Mouse (Mus musculus): ENCODE data around the gene Cask. TPM values are rescaled to one million over a fixed set of nuclear protein-coding genes. Genes with fewer than 3 reads are reported as not detected.
A peak's percentile ranks its signal among the peaks of the same experiment; 100 is the strongest.

The Cask gene
- total RNA-seq, 2 experiments from 2014 or later: 0.08 to 7.1 TPM

GRCm38 (mm10) chrX:13551566-13551965 is 299.6 kb downstream of the Cask start:
- ATAC-seq (replicated peaks; ENCODE audit: low FRiP score, poor library complexity, severe bottlenecking): no peak

GRCm38 (mm10) chrX:13549100-13549499 is 302.1 kb downstream of the Cask start:
- ATAC-seq (replicated peaks; ENCODE audit: low FRiP score, poor library complexity, severe bottlenecking): no peak

- no peak for ATAC-seq (replicated peaks; ENCODE audit: low FRiP score, poor library complexity, severe bottlenecking)
Measured at GRCm38 (mm10) chrX:13521288-13521687, 329.9 kb downstream of the Cask start.

GRCm38 (mm10) chrX:13520566-13520965 is 330.6 kb downstream of the Cask start:
- no peak for ATAC-seq (replicated peaks; ENCODE audit: low FRiP score, poor library complexity, severe bottlenecking)

- ATAC-seq (replicated peaks; ENCODE audit: low FRiP score, poor library complexity, severe bottlenecking): no peak
Measured at GRCm38 (mm10) chrX:13519408-13519783, 331.8 kb downstream of the Cask start.

DNA sequence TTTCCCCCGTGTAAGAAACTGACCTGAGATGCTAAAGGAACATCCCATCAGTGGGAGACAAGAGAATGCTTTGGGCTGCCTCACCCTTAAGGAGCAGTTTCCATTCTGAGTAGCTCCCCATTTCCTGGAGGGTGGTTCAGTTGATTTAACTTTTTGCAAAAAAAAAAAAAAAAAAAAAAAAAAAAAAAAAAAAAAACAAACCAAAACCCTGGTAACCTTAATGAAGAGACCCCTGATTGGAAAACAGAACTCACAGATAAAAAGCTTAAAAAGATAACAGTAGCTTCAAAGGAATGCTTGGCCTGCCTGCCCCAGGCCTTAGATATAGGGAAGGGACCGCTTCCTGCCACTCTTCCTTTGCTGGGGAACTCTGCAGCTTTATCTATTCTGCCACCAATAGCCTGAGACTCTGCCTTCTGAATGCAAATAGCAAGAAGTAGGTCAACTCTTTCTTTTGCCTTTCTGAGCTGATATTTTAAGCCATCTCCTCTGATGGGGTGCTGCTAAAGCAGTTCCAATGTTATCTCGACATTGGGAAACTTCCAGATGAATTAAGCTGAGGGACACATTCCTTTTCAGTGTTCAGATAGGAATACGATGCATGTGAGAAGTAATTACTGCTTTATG is 332.3 kb downstream of the Cask start:
- no peak for ATAC-seq (replicated peaks; ENCODE audit: low FRiP score, poor library complexity, severe bottlenecking)

DNA sequence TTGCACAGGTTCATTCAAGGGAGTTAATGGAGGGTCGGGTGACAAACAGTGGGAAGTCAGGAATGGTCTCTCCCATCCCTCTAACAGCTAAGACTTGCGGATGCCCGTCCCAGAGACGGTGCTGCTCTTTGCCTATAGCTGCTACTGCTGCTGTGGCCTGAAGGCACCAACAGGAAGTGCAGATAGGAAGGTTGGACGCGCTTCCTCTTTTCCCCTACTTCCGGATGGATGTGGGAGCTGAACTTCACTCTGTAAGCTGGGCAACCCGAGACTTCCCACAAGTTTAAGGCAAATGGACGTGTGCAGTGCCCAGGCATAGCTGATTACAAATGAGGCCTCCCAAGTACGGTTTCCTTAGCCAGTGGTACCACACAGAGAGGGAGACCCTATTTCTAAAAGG is 333.1 kb downstream of the Cask start:
- ATAC-seq (replicated peaks; ENCODE audit: low FRiP score, poor library complexity, severe bottlenecking): no peak

DNA sequence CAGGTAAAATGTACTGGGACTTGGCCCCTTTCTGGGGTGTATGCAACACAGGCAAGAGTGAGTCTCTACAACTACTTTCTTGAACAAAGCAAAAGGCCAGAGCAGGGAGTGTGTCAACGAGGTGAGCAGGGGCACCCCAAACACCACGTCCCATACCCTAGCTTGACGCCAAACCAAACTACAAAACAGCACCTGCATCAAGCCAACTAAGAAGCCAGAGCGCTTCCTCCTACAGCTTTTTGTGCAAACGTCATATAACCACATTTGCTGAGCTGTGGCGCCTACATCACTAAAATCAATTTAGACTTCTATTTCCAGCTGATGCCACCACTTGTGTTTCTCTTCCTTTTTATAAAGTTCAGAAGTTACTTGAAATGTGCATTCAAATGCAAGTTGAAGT is 334.7 kb downstream of the Cask start:
- no peak for ATAC-seq (replicated peaks; ENCODE audit: low FRiP score, poor library complexity, severe bottlenecking)

DNA sequence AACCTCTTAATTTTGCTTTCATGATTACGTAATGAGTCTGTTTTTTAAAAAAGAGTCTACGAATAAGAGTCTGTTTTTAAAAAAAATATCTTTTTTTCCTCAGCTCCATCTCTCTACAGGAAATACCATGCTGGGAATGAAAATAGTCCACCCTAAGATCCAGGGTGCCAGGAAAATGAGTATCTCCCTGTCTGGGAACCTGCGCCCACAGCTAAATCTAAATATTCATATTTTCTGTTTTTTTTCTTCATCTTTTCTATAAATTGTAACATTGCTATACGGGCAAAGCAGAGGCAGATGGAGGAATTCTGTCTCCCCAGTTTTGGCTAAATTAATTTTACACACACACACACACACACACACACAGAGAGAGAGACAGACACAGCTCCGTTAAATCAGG is 337.3 kb downstream of the Cask start:
- no peak for ATAC-seq (replicated peaks; ENCODE audit: low FRiP score, poor library complexity, severe bottlenecking)

DNA sequence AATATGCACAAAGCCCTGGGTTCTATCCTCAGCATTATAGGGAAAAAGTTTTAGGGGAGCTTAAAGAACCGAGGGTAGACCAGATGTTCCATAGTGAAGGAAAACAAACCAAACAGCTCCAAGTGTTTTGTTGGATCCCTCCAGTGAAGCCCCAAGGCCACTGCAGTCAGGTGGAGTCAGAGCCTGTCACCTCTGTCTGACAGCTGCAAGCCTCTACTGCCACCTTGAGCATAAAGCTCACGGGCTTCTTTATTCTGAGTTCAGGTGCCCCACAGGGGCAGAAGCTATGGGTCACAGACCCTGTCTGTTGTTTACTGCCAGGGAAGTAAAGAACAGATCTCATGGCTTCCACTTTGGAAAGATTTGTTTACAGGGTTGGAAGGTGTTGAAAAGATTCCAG is 338.0 kb downstream of the Cask start:
- ATAC-seq (replicated peaks; ENCODE audit: low FRiP score, poor library complexity, severe bottlenecking): 0 out of 2 replicates have a peak, but pooled peaks have one; percentile 34

- no peak for ATAC-seq (replicated peaks; ENCODE audit: low FRiP score, poor library complexity, severe bottlenecking)
Measured at GRCm38 (mm10) chrX:13506376-13506775, 344.8 kb downstream of the Cask start.

DNA sequence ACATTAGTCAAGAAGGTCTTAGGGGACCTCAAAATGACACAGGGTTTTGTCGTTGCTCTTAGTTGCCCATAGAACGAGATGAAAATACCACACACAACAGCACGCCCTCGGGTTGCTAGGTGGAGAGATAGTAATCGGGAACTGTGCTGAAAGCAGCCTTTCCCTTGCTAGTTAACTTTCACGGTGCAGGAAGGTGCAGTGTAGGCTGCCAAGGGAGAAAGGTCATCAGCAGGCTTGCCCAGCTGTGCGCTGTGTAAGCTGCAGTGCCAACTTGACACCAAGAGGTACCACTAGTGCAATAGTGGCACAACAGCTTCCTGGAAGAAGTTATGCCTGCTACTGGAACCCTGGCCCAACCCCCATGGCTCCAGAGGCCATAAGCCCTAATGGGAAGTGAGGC is 346.8 kb downstream of the Cask start:
- ATAC-seq (replicated peaks; ENCODE audit: low FRiP score, poor library complexity, severe bottlenecking): peak; percentile 88

DNA sequence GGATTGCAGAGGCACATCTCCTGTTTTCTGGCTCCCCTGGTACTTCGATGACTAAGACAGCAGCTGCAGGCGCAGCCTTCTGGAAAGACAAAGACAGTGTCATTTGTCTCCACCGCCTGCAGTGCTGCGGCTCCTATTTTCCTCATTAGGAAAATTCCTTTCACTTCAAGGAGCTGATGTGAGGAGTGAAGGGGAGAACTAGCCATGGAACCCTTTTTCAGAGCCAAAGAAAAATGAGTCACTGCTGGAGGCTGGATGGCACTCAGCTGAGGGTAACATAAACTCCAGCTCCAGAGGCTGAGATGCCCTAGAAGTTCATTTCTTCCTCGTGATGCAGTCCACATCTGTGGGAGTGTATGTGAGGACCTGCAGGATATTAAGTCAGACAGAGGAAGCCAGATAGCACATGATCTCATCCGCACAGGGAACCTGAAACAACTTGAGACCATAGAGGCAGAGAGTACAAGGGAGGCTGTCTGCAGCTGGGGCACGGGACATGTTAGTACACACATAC is 348.2 kb downstream of the Cask start:
- no peak for ATAC-seq (replicated peaks; ENCODE audit: low FRiP score, poor library complexity, severe bottlenecking)

- ATAC-seq (replicated peaks; ENCODE audit: low FRiP score, poor library complexity, severe bottlenecking): no peak
Measured at GRCm38 (mm10) chrX:13500284-13500683, 350.9 kb downstream of the Cask start.

- ATAC-seq (replicated peaks; ENCODE audit: low FRiP score, poor library complexity, severe bottlenecking): peak; percentile 88
Measured at GRCm38 (mm10) chrX:13494892-13495703, 356.1 kb downstream of the Cask start.

DNA sequence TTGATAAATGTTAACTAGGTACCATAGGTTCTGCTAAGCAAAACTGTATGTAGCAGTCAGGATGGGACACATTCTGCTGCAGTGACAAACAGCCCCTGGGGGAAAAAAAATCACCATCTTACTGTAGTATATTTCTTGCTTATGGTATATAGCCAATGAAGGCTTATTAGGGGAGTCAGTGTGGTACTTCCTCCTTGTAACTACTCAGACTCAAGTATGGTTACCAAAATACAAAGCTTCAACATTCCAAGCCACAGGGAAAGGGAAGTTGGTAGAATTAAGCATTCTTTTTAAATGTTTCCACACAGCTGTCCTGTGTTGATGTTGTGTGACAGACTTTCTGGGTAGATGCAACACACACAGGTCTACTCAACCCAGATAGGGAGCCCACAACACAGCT is 358.2 kb downstream of the Cask start:
- no peak for ATAC-seq (replicated peaks; ENCODE audit: low FRiP score, poor library complexity, severe bottlenecking)

DNA sequence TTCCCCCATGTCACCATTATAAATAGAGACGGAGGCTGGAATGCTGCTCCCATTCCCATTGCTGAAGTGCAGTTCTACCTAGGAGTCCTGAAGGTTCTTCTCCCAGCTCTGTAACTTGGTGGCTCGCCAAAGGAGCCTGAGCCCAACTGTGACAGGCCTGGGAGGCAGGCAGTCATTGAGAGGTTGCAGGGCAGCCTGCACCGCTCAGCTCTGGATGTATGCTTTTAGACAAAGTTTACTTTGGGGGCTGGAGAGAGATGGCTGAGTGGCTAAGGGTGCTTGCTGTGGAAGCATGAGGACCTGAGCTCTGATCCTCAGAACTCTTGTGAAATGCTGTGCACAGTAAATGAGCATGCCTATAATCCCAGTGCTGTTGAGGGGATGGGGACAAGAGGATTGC is 360.2 kb downstream of the Cask start:
- no peak for ATAC-seq (replicated peaks; ENCODE audit: low FRiP score, poor library complexity, severe bottlenecking)

DNA sequence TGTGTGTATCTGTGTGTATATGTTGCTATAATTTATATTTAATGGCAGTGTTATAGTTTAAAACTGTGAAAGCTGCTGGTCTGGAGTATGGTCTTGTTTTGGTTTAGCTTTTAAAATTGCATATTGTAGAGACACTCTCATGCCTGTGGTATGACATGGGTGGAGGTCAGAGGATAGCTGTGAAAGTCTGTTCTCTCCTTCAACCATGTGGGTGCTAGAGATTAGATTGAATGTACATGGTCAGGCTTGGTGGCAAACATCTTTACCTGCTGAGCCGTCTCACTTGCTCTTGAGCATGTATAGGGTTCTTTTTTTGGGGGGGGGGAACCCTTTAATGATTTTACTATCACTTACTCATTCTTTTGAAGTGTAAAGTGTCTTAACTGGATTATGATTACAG is 361.4 kb downstream of the Cask start:
- peak; percentile 96 for ATAC-seq (replicated peaks; ENCODE audit: low FRiP score, poor library complexity, severe bottlenecking)

- ATAC-seq (replicated peaks; ENCODE audit: low FRiP score, poor library complexity, severe bottlenecking): no peak
Measured at GRCm38 (mm10) chrX:13489001-13489400, 362.2 kb downstream of the Cask start.

DNA sequence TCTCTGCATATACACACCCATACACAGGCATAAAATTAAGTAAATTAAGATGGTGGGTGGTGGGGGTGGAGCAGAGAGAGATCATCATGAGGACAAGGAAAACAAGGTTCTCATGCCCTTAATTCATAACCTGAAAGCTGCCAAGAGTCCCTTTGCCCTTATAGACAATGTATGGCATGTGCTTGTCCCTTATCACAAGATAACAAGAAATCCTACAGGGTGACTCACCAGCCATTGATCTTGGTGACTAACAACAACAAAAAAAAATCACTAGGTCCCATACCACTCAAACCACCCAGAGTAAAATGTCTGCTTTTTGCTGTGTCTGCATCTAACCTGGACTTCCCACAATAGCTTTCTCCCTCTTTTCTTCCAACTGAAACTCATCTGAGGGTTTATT is 366.7 kb downstream of the Cask start:
- ATAC-seq (replicated peaks; ENCODE audit: low FRiP score, poor library complexity, severe bottlenecking): no peak

GRCm38 (mm10) chrX:13482576-13482975 is 368.6 kb downstream of the Cask start:
- no peak for ATAC-seq (replicated peaks; ENCODE audit: low FRiP score, poor library complexity, severe bottlenecking)
